Mouse (Mus musculus) stomach, postnatal 0 days (tissue): ENCODE data around the gene Pisd.

ENCODE experiments used
- CTCF ChIP-seq: IDR thresholded peaks from 2 replicates; pipeline ENCODE4 v1.5.1; 2016; ENCODE audit warnings: antibody characterized with exemption, low read depth, mild to moderate bottlenecking, moderate library complexity
- EP300 ChIP-seq: optimal IDR thresholded peaks from 2 replicates; pipeline ENCODE3; 2016; ENCODE audit warnings: antibody characterized with exemption

- TF ChIP-seq CTCF (no peak), EP300 (no peak)
Measured at GRCm38 (mm10) chr5:32756141-32756540, 29.3 kb downstream of the Pisd start.
